Mouse (Mus musculus) CH12.LX (cell line): ENCODE measurements around the gene BC030867. TPM values are rescaled to one million over a fixed set of nuclear protein-coding genes. Genes with fewer than 3 reads are reported as not detected.

Experiments
- DNase-seq: peaks from one replicate; pipeline ENCODE4 v3.0.0-alpha.2; 2013; ENCODE audit errors: extremely low read depth
- H3K27ac ChIP-seq: 2 replicates; pipeline ENCODE4 v1.5.1; 2012; ENCODE audit warnings: low read depth, mild to moderate bottlenecking, control low read depth, moderate library complexity; ENCODE audit not compliant: insufficient read depth
- H3K27me3 ChIP-seq: replicated peaks from 2 replicates; pipeline ENCODE3; 2012; ENCODE audit warnings: inconsistent platforms
- H3K36me3 ChIP-seq, 2 experiments: replicated peaks in 1 of 2; 2 replicates each; pipeline versions ENCODE3 to v1.6.1; 2012; ENCODE audit warnings: inconsistent platforms in 1 of 2, low read length in 1 of 2, mild to moderate bottlenecking in 1 of 2, mixed read lengths in 1 of 2, moderate library complexity in 1 of 2; ENCODE audit not compliant: control insufficient read depth in 1 of 2, insufficient read depth in 1 of 2
- H3K4me1 ChIP-seq, 2 experiments: 2 replicates each; pipeline ENCODE4 v1.6.1; 2012; ENCODE audit warnings: inconsistent platforms in 1 of 2, moderate library complexity in 1 of 2; ENCODE audit not compliant: insufficient read depth in 2 of 2, control insufficient read depth in 1 of 2
- H3K4me2 ChIP-seq: 2 replicates; pipeline ENCODE4 v1.6.1; 2012; ENCODE audit warnings: low read depth, mild to moderate bottlenecking, control low read depth; ENCODE audit not compliant: poor library complexity, insufficient read depth, severe bottlenecking
- H3K4me3 ChIP-seq, 3 experiments: fragments of 150-350 bp in 1 of 3; sonication (generic) in 1 of 3; replicated peaks in 1 of 3; 2 replicates each; pipeline versions ENCODE3 to v1.5.1; 2011 to 2012; ENCODE audit warnings: low read depth in 2 of 3, low read length in 2 of 3, mild to moderate bottlenecking in 2 of 3, moderate library complexity in 2 of 3, control low read depth in 1 of 3, improper control_type of control experiment in 1 of 3, inconsistent platforms in 1 of 3, mixed read lengths in 1 of 3; ENCODE audit not compliant: poor library complexity in 1 of 3
- H3K79me2 ChIP-seq: replicated peaks from 2 replicates; pipeline ENCODE4 v1.6.1; 2012; ENCODE audit warnings: mild to moderate bottlenecking, moderate library complexity; ENCODE audit not compliant: control insufficient read depth, poor library complexity, insufficient read depth, severe bottlenecking; ENCODE audit errors: extremely low read depth
- H3K9ac ChIP-seq: 2 replicates; pipeline ENCODE4 v1.6.1; 2012; ENCODE audit warnings: low read depth, mild to moderate bottlenecking, control low read depth, moderate library complexity; ENCODE audit not compliant: insufficient read depth
- H3K9me3 ChIP-seq: replicated peaks from 2 replicates; pipeline ENCODE3; 2012; ENCODE audit warnings: low read length, inconsistent platforms, mixed read lengths
- BHLHE40 ChIP-seq: IDR thresholded peaks from 2 replicates; pipeline ENCODE4 v1.6.1; 2011; ENCODE audit warnings: mild to moderate bottlenecking, low read depth, low read length, improper control_type of control experiment
- CHD1 ChIP-seq: IDR thresholded peaks from 2 replicates; pipeline ENCODE4 v1.6.1; 2012; ENCODE audit warnings: low read depth, low read length, improper control_type of control experiment, inconsistent platforms
- CHD2 ChIP-seq: IDR thresholded peaks from 2 replicates; pipeline ENCODE4 v1.6.1; 2011; ENCODE audit warnings: low read length, improper control_type of control experiment
- CTCF ChIP-seq, 2 experiments: IDR thresholded peaks in 1 of 2; conservative IDR thresholded peaks in 1 of 2; 2 replicates each; pipeline ENCODE4 v1.5.1; 2011 to 2012; ENCODE audit warnings: low read depth in 2 of 2, low read length in 2 of 2, improper control_type of control experiment in 1 of 2, inconsistent platforms in 1 of 2, mild to moderate bottlenecking in 1 of 2, moderate library complexity in 1 of 2
- E2F4 ChIP-seq: IDR thresholded peaks from 2 replicates; pipeline ENCODE4 v1.6.1; 2011; ENCODE audit warnings: low read depth, low read length, improper control_type of control experiment; ENCODE audit not compliant: insufficient replicate concordance
- ELF1 ChIP-seq: IDR thresholded peaks from 2 replicates; pipeline ENCODE4 v1.6.1; 2014; ENCODE audit warnings: low read depth, mild to moderate bottlenecking, inconsistent platforms, low read length, improper control_type of control experiment
- EP300 ChIP-seq: IDR thresholded peaks from 2 replicates; pipeline ENCODE4 v1.6.1; 2011; ENCODE audit warnings: low read length, improper control_type of control experiment
- ETS1 ChIP-seq: conservative IDR thresholded peaks from 2 replicates; pipeline ENCODE4 v1.6.1; 2012; ENCODE audit warnings: low read depth, mild to moderate bottlenecking, inconsistent platforms, low read length, improper control_type of control experiment, moderate library complexity
- GABPA ChIP-seq: IDR thresholded peaks from 2 replicates; pipeline ENCODE4 v1.6.1; 2012; ENCODE audit warnings: low read depth, low read length, improper control_type of control experiment, inconsistent platforms; ENCODE audit not compliant: insufficient replicate concordance
- JUN ChIP-seq: IDR thresholded peaks from 2 replicates; pipeline ENCODE4 v1.6.1; 2011; ENCODE audit warnings: low read depth, mild to moderate bottlenecking, low read length, improper control_type of control experiment, moderate library complexity; ENCODE audit not compliant: insufficient read depth
- JUND ChIP-seq: conservative IDR thresholded peaks from 2 replicates; pipeline ENCODE4 v1.6.1; 2011; ENCODE audit warnings: low read depth, low read length, improper control_type of control experiment
- KAT2A ChIP-seq: IDR thresholded peaks from 2 replicates; pipeline ENCODE4 v1.6.1; 2012; ENCODE audit warnings: low read length, improper control_type of control experiment, inconsistent platforms; ENCODE audit not compliant: insufficient replicate concordance
- MAFK ChIP-seq: IDR thresholded peaks from 2 replicates; pipeline ENCODE4 v1.6.1; 2011; ENCODE audit warnings: low read length, improper control_type of control experiment; ENCODE audit not compliant: insufficient replicate concordance
- MAX ChIP-seq: IDR thresholded peaks from 2 replicates; pipeline ENCODE4 v1.6.1; 2011; ENCODE audit warnings: low read length, improper control_type of control experiment
- MYC ChIP-seq: IDR thresholded peaks from 2 replicates; pipeline ENCODE4 v1.6.1; 2011; ENCODE audit warnings: low read depth, mild to moderate bottlenecking, improper control_type of control experiment, low read length
- NRF1 ChIP-seq: IDR thresholded peaks from 2 replicates; pipeline ENCODE4 v1.6.1; 2014; ENCODE audit warnings: low read depth, mild to moderate bottlenecking, inconsistent platforms, low read length, improper control_type of control experiment, moderate library complexity
- PAX5 ChIP-seq: IDR thresholded peaks from 2 replicates; pipeline ENCODE4 v1.6.1; 2012; ENCODE audit warnings: low read length, inconsistent platforms, mixed read lengths
- POLR2A ChIP-seq: IDR thresholded peaks from 2 replicates; pipeline ENCODE4 v1.6.1; 2011; ENCODE audit warnings: low read depth, mild to moderate bottlenecking, improper control_type of control experiment, low read length
- POLR2AphosphoS2 ChIP-seq: IDR thresholded peaks from 2 replicates; pipeline ENCODE4 v1.6.1; 2011; ENCODE audit warnings: low read depth, low read length, improper control_type of control experiment
- SIN3A ChIP-seq: IDR thresholded peaks from 2 replicates; pipeline ENCODE4 v1.6.1; 2012; ENCODE audit warnings: low read length, improper control_type of control experiment, inconsistent platforms
- SMC3 ChIP-seq: IDR thresholded peaks from 2 replicates; pipeline ENCODE4 v1.6.1; 2011; ENCODE audit warnings: low read depth, low read length, improper control_type of control experiment
- TBP ChIP-seq: conservative IDR thresholded peaks from 2 replicates; pipeline ENCODE4 v1.6.1; 2011; ENCODE audit warnings: low read depth, low read length, improper control_type of control experiment
- TCF12 ChIP-seq: IDR thresholded peaks from 2 replicates; pipeline ENCODE4 v1.6.1; 2014; ENCODE audit warnings: low read depth, mild to moderate bottlenecking, inconsistent platforms, low read length, improper control_type of control experiment
- UBTF ChIP-seq: IDR thresholded peaks from 2 replicates; pipeline ENCODE4 v1.6.1; 2012; ENCODE audit warnings: low read depth, mild to moderate bottlenecking, inconsistent platforms, low read length, improper control_type of control experiment, moderate library complexity
- USF1 ChIP-seq: IDR thresholded peaks from 2 replicates; pipeline ENCODE4 v1.6.1; 2014; ENCODE audit warnings: low read depth, mild to moderate bottlenecking, inconsistent platforms, low read length, improper control_type of control experiment
- USF2 ChIP-seq: conservative IDR thresholded peaks from 2 replicates; pipeline ENCODE4 v1.6.1; 2011; ENCODE audit warnings: low read depth, low read length, improper control_type of control experiment
- ZC3H11A ChIP-seq: IDR thresholded peaks from 2 replicates; pipeline ENCODE4 v1.6.1; 2012; ENCODE audit warnings: low read depth, mild to moderate bottlenecking, inconsistent platforms, low read length, improper control_type of control experiment
- ZMIZ1 ChIP-seq: IDR thresholded peaks from 2 replicates; pipeline ENCODE4 v1.6.1; 2012; ENCODE audit warnings: low read depth, mild to moderate bottlenecking, inconsistent platforms, low read length, improper control_type of control experiment
- ZNF384 ChIP-seq: IDR thresholded peaks from 2 replicates; pipeline ENCODE4 v1.6.1; 2012; ENCODE audit warnings: low read depth, low read length, improper control_type of control experiment, inconsistent platforms
- dilution Hi-C: fragments of 300-500 bp; cut with MboI; formaldehyde crosslinking; loops from 2 replicates; pipeline ENCODE4 v1.14.3; 2020; ENCODE audit warnings: low sequenced_read_pairs; ENCODE audit not compliant: extremely low pct_unique_long_range_greater_than_20kb, extremely low pct_ligation_motif_present
- in situ Hi-C: fragments of 300-500 bp; cut with MboI; formaldehyde crosslinking; loops from 3 replicates; pipeline ENCODE4 v1.14.3; 2019; ENCODE audit warnings: low sequenced_read_pairs, low pct_ligation_motif_present, low pct_unique_long_range_greater_than_20kb, mixed read lengths
- polyA plus RNA-seq: library from polyadenylated mRNA; unstranded; fragments of >175 nt; gene quantifications from 2 replicates; pipeline ENCODE4 v1.2.1, GENCODE M21; 2012; ENCODE audit warnings: low read depth; ENCODE audit not compliant: insufficient read length
- total RNA-seq, 2 experiments: library from RNA; depleted of rRNA; stranded (reverse); fragments of 300-350 nt in 1 of 2; fragments of >200 nt in 1 of 2; gene quantifications; 2 replicates each; pipeline ENCODE4 v1.2.3; 2012 to 2014

Gene BC030867
- total and polyA plus RNA-seq, 3 experiments: 11.4 to 34.0 (median 26.2) TPM

DNA sequence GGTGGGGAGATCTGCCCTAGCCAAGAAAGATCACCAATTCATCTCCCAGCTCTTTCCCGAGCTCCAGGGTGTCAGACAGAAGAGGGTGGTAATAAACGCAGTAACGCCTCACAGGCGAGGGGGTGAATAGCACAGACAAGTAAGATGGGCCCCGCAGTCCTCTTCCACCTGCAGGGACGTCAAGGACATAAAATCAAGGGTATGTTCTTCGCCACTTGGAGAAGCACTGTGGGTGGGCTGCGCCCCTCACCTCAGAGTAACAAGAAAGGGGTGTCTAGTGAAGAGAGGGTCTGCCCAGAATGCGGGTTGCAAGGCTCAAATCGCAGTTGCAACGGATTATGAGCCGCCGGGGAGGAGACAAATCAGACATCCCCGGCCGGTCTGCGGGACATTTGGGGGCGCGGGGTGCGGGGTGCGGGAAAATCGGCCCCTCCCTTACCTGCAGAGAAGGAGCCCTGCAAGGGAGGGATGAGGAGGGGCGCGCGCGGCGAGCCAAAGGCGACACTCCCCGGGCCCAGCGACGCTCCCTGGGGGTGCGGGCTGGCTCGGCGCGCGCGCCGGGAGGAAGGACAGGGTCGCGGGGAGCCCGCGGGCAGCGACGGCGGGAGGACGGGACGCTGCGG lies 19.2 kb upstream of the BC030867 start:
- dilution Hi-C loops (no loop called here), in situ Hi-C loops (loop anchor here (5.0 kb wide), 2 partner anchors 37 to 48 kb away; no protein-coding TSS in a partner anchor)
- H3K27ac ChIP-seq: no peak overlapping the region
- DNase-seq: no peak
- peak overlapping the region; percentile 73 for H3K9ac ChIP-seq
- H3K4me3 ChIP-seq: peak overlapping the region; percentile 64 to 73 (median 68)
- H3K4me2 ChIP-seq: peak overlapping the region; percentile 60
- peaks cover 35% of the 10 kb centered on the region for H3K27me3 ChIP-seq
- H3K9me3 ChIP-seq: peaks cover 1% of the 10 kb centered on the region
- H3K79me2 ChIP-seq: no peaks in the 10 kb centered on the region
- H3K4me1 ChIP-seq: peaks cover 2 to 10% of the 10 kb centered on the region in 2 experiments; a peak in 3 of 4 replicates
- peaks cover 0 to 4% of the 10 kb centered on the region in 2 experiments for H3K36me3 ChIP-seq
- TF ChIP-seq PAX5: no peak
- TF ChIP-seq SMC3: no peak
- no peak for TF ChIP-seq MAFK
- TF ChIP-seq MAX: no peak
- TF ChIP-seq ZMIZ1: no peak
- TF ChIP-seq, all 38 proteins: peak for 0

DNA sequence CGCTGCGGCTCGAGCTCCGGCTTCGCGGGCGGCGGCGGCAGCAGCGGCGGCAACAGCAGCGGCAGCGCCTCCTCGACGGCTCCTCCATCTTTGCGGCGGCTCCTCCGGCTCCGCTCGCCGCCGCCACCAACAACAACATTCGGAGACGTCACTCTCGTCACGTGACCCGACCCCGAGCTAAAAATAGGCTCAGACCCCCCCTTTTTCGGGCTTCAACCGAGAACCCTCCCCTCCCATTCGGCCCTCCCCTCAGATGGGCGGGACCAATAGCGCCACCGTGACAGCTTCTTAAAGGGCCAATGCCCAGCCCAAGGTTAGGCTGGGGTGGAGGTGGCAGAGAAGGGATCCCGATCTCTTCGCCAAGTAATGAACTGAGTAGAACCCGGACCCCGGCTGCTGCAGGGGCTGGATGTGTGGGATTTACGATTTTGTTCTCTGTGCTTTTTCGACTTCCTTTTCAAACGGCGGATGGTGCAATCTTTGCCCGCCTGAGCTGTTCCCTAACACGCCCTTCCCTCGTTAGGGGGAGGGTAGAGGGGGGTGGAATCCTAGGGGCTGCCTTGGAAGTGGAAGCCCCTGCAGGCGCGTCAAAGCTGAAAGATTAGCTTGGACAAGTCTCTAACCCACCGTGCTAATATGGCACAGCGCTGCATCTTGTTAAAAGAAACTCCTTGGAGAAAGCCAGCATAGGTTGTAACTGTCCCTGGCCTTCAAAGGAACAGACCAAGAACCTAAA lies 18.5 kb upstream of the BC030867 start, which contains the start of gene Hdac5:
TSS of gene Hdac5 (minus strand) at position 161 of the 736 bp plus-strand sequence.
- Histone ChIP-seq H3K27me3 (peaks cover 41% of the 10 kb centered on the region), H3K9me3 (peaks cover 1% of the 10 kb centered on the region), H3K27ac (no peak within 1 kb of the TSS), H3K4me1 (peaks cover 2 to 10% of the 10 kb centered on the region in 2 experiments; a peak in 3 of 4 replicates), H3K4me3 (peak within 1 kb of the TSS; percentile 64 to 73 (median 68)), H3K79me2 (no peaks in the 10 kb centered on the region), H3K4me2 (peak within 1 kb of the TSS; percentile 64), H3K9ac (peak within 1 kb of the TSS; percentile 73), H3K36me3 (no peaks in the 10 kb centered on the region)
- dilution Hi-C loops (no loop called here), in situ Hi-C loops (no loop called here)
- peak; percentile 99 for DNase-seq
- TF ChIP-seq USF1 (peak; percentile 97), E2F4 (no peak), MAFK (0 out of 2 replicates have a peak, but pooled peaks have one; percentile 2), MYC (peak; percentile 58; the same call in 1 of the 2 replicates), ZC3H11A (no peak), POLR2A (peak; percentile 71), NRF1 (no peak), ZNF384 (0 out of 2 replicates have a peak, but pooled peaks have one; percentile 9), GABPA (no peak; the same call in 1 of the 2 replicates), KAT2A (no peak), EP300 (peak; percentile 39), JUN (no peak), JUND (peak; percentile 27; the same call in 1 of the 2 replicates), USF2 (peak; percentile 97), UBTF (peak; percentile 54; the same call in 1 of the 2 replicates), CTCF (conservative IDR thresholded peaks at IDR 0.05 in 1 of 2, IDR thresholded peaks at IDR 0.05 in 1 of 2; ENCODE audit: low read depth in 2 of 2, low read length in 2 of 2) (no peak), SIN3A (peak; percentile 86), CHD2 (peak; percentile 76), PAX5 (no peak), TBP (peak; percentile 57; the same call in 1 of the 2 replicates), ELF1 (peak; percentile 38; the same call in 1 of the 2 replicates), CHD1 (no peak), ZMIZ1 (no peak; the same call in 1 of the 2 replicates), BHLHE40 (peak; percentile 96), POLR2AphosphoS2 (peak; percentile 41; the same call in 1 of the 2 replicates), MAX (peak; percentile 63; the same call in 1 of the 2 replicates), TCF12 (no peak; the same call in 1 of the 2 replicates), ETS1 (peak; percentile 62)
